Mouse (Mus musculus): Measurements from ENCODE around the gene Olfr1261. TPM values are rescaled to one million over a fixed set of nuclear protein-coding genes. Genes with fewer than 3 reads are reported as not detected.

Olfr1261 gene
- not detected in 2 replicates for total RNA-seq (2023)

DNA sequence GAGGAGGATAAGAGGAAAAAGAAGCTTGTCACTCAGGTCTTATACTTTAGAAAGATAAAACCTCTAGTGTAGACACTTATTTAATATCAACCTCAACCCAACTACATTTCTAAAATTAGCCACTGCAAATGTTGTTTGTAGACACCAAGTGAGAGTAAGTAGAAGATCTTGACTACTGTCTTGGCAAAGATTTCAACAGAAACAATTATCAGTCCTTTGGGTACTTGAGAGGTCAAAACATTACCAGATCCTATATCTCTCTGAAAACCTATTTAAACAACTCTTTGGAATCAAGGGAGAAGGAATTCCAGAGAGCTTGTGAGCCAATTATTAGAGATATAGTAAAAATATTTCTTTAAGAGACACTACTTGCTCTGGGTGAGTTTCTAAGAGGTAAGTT is at the start of gene Olfr1261:
Gene Olfr1261 (plus strand): TSS at position 301 of the 400 bp plus-strand sequence.

DNA sequence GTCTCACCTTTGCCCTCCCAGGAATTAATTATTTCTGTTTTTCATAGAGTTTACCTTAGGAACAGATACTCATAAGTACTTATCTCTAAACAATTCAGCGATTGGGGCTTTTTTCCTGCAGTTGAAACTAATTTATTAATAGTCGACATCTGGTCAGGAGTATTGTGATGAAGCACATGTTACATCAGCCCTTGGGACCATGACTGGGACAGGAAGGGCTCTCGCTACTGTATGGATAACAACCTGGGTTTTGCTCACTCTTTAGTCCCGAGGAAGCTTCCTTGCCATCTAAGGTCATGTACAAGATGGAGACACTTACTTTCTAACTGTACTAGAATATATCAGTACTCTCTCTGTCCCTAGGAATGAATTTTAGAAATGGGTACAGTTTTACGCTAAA is 42.5 kb upstream of the Olfr1261 start, which contains the start of gene Olfr1259:
Gene Olfr1259 (minus strand): TSS at position 101 of the 400 bp plus-strand sequence.

DNA sequence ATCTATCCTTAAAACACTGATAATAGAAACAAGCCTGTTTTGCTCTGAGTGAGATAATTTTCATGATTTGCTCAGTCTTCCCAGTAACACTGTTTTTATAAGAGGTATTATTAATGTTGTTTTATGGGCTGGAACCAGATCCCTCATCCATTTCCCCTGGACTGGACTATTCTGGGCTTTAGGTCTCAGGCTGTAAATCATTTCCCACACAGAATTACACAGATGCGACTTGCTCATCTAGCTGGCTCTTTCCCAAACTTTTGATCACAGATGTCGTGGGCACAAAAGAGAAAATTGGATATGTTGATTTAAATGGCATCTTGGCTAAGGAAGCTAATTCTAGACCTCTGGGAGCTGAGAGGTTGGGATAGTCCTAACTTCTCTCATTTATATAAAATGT is 16.8 kb upstream of the Olfr1261 start, which contains the start of gene Olfr1260:
Gene Olfr1260 (plus strand): TSS at position 157 of the 400 bp plus-strand sequence.

DNA sequence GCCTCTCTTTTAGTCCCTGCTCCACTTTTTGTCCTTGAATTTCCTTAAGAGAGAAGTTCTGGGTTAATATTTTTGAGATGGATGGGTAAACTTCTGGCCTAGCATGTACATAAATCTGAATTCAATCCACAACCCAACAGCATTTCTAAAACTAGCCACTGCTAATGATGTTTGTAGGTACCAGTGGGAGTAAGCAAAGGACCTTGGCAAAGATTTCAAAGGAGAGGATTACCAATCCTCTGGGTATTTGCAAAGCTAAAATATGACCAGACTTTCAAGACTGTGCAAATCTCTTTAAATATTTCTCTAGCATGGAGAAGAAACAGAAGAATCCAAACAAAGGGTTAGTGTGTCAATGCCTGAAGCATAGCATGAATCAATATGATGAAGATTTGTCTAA is 8.8 kb downstream of the Olfr1261 start, which contains the start of gene Olfr1262:
Gene Olfr1262 (plus strand): TSS at position 301 of the 400 bp plus-strand sequence.

DNA sequence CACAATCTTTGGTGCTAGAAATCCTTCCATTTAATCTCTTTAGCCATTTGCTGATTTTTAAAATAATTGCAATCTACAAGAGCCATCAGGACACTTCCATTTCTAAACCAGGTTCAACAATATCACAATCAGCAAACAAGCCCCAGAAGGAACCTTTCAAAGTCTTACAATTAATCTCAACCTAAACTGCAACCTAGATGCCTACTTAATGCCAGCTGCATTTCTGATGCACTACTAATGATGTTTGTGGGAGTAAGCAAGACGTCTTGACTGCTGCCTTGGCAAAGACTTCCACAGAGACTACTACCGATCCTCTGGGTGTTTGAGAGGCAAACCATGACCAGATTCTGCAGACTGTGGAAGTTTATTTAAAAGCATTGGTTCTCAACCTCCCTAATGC is 20.8 kb downstream of the Olfr1261 start, which contains the start of gene Olfr1263:
Gene Olfr1263 (plus strand): TSS at position 301 of the 400 bp plus-strand sequence.

DNA sequence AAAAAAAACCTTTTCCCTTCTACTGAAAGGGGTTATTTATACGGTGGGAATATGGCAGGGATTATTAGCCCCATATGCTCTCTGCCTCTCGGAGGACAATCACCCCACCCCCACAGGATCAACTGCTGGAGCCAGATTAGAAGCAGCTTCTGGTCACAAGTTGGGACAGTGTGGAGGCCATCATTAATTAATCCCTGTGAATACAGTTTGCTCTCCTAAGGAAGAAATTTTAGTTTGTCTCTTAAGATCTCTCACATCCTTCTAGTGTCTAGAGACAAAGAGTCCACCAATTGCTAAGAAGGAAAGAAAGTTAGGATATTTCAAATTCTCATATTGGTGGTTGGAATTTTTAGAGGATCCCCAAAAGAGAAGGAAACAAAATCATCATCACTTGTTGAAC is 34.5 kb downstream of the Olfr1261 start, which contains the start of gene Olfr1264:
Gene Olfr1264 (minus strand): TSS at position 101 of the 400 bp plus-strand sequence.

DNA sequence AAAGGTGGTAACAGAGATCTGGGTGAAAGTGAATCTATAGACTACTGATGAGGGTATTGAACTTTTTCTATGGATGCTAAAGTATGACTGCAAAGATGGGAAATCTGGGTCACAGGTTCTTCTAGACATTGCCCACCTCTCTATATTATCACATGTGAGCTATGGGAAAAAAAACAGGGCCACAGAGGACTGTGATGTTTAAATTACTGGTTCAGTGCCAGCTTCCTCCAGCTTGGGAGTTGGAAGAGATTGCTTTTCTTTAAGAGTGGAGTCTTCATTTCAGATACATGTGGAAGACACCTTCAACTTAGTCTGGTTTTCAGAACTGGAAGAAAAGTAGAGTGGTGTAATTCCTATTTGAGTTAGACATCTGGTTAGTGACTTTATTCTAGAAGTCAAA is 44.0 kb downstream of the Olfr1261 start, which contains the start of gene Olfr1265:
Gene Olfr1265 (plus strand): TSS at position 301 of the 400 bp plus-strand sequence.

Other genes starting within 250 kb of the Olfr1261 start
- gene Olfr1253, start 234.1 kb upstream of the Olfr1261 start, total RNA-seq (2023), result not detected in 2 replicates
- not detected in 2 replicates for gene Olfr1254, start 197.6 kb upstream of the Olfr1261 start, total RNA-seq (2023)
- gene Olfr1255, start 179.2 kb upstream of the Olfr1261 start, total RNA-seq (2023), result not detected in 2 replicates
- not detected in 2 replicates for gene Olfr1256, start 149.7 kb upstream of the Olfr1261 start, total RNA-seq (2023)
- not detected in 2 replicates for gene Olfr48, start 143.0 kb upstream of the Olfr1261 start, total RNA-seq (2023)
- not detected in 2 replicates for gene Olfr1257, start 112.8 kb upstream of the Olfr1261 start, total RNA-seq (2023)
- not detected in 2 replicates for gene Olfr1258, start 63.9 kb upstream of the Olfr1261 start, total RNA-seq (2023)
- not detected in 2 replicates for gene Olfr1259, start 42.6 kb upstream of the Olfr1261 start, total RNA-seq (2023)
- not detected in 2 replicates for gene Olfr1260, start 16.9 kb upstream of the Olfr1261 start, total RNA-seq (2023)
- gene Olfr1262, start 8.9 kb downstream of the Olfr1261 start, total RNA-seq (2023), result not detected in 2 replicates
- gene Olfr1263, start 20.9 kb downstream of the Olfr1261 start, total RNA-seq (2023), result not detected in 2 replicates
- gene Olfr1264, start 34.4 kb downstream of the Olfr1261 start, total RNA-seq (2023), result not detected in 2 replicates
- not detected in 2 replicates for gene Olfr1265, start 44.1 kb downstream of the Olfr1261 start, total RNA-seq (2023)
- gene Olfr140, start 72.4 kb downstream of the Olfr1261 start, total RNA-seq (2023), result not detected in 2 replicates
- not detected in 2 replicates for gene Olfr1269, start 130.2 kb downstream of the Olfr1261 start, total RNA-seq (2023)
- not detected in 2 replicates for gene Olfr32, start 151.1 kb downstream of the Olfr1261 start, total RNA-seq (2023)
- gene Olfr1270, start 161.9 kb downstream of the Olfr1261 start, total RNA-seq (2023), result not detected in 2 replicates
- gene Olfr1506, start 233.3 kb downstream of the Olfr1261 start, total RNA-seq (2023), result 0.20 and 0.63 TPM in 2 replicates